Mouse (Mus musculus): ENCODE results near the gene Fam13c.

DNA sequence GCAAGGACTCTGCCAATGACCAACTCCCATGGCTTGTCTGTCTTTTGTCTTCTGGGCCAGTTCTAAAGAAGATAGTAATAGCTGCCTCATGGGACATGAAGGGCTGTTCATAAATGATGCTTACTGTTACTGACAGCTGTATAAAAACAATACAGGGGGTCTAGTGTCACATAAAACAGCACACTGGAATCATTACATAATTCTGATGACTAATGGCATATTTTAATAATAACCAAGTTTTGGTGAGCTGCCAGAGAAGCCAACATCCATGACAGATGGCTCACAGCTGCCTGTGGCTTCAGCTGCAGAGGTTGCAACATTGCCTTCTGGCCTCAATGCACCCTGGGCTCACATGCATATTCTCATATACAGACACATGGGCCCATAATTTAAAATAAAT is 56.7 kb downstream of the Fam13c start:
- TF ChIP-seq POLR2A (IDR thresholded peaks at IDR 0.05; ENCODE audit: extremely low read depth, insufficient read depth, low read length) (no peak), CTCF (IDR thresholded peaks at IDR 0.05; ENCODE audit: low read depth, low read length) (no peak)

All from liver, adult 2 months (tissue).